Mouse (Mus musculus) ES-E14 (cell line): ENCODE data around the gene Mef2b. TPM values are rescaled to one million over a fixed set of nuclear protein-coding genes. Genes with fewer than 3 reads are reported as not detected.

Source experiments
- DNase-seq: peaks from one replicate; pipeline ENCODE4 v3.0.0-alpha.2; 2013; ENCODE audit warnings: low read depth, low spot score
- H3K27ac ChIP-seq: 2 replicates; pipeline ENCODE4 v1.5.1; 2012; ENCODE audit warnings: low read depth, mild to moderate bottlenecking, low read length, moderate library complexity, mixed read lengths; ENCODE audit not compliant: poor library complexity, insufficient read depth, severe bottlenecking
- H3K36me3 ChIP-seq: 2 replicates; pipeline ENCODE4 v1.6.1; 2012; ENCODE audit warnings: mild to moderate bottlenecking, low read length, moderate library complexity, mixed read lengths; ENCODE audit not compliant: control insufficient read depth, poor library complexity, insufficient read depth, severe bottlenecking
- H3K4me1 ChIP-seq, 2 experiments: fragments of 150-350 bp in 1 of 2; sonication (generic) in 1 of 2; 2 replicates each; pipeline ENCODE4 v1.6.1; 2012; ENCODE audit warnings: low read length in 2 of 2, mild to moderate bottlenecking in 1 of 2, mixed read lengths in 1 of 2; ENCODE audit not compliant: control insufficient read depth in 2 of 2, insufficient read depth in 2 of 2, poor library complexity in 1 of 2
- H3K4me3 ChIP-seq, 2 experiments: fragments of 150-350 bp in 1 of 2; sonication (generic) in 1 of 2; 2 replicates each; pipeline ENCODE4 v1.5.1; 2012; ENCODE audit warnings: low read length in 2 of 2, low read depth in 1 of 2, mild to moderate bottlenecking in 1 of 2, mixed read lengths in 1 of 2; ENCODE audit not compliant: insufficient read depth in 1 of 2, poor library complexity in 1 of 2, severe bottlenecking in 1 of 2
- H3K9ac ChIP-seq: 2 replicates; pipeline ENCODE4 v1.6.1; 2012; ENCODE audit warnings: low read depth, mild to moderate bottlenecking, low read length, mixed read lengths; ENCODE audit not compliant: poor library complexity, insufficient read depth, severe bottlenecking
- H3K9me3 ChIP-seq: fragments of 150-350 bp; sonication (generic); 2 replicates; pipeline ENCODE4 v1.6.1; 2012; ENCODE audit warnings: low read depth, mild to moderate bottlenecking, low read length; ENCODE audit not compliant: control insufficient read depth, insufficient read depth
- CHD2 ChIP-seq: IDR thresholded peaks from 2 replicates; pipeline ENCODE4 v1.6.1; 2014; ENCODE audit warnings: mild to moderate bottlenecking, low read depth, low read length, inconsistent platforms
- HCFC1 ChIP-seq: IDR thresholded peaks from 2 replicates; pipeline ENCODE4 v1.6.1; 2012; ENCODE audit warnings: low read length, inconsistent platforms, borderline replicate concordance; ENCODE audit not compliant: insufficient read depth
- MAFK ChIP-seq: IDR thresholded peaks from 2 replicates; pipeline ENCODE4 v1.6.1; 2014; ENCODE audit warnings: mild to moderate bottlenecking, low read depth, low read length, inconsistent platforms; ENCODE audit not compliant: insufficient read depth
- ZC3H11A ChIP-seq: IDR thresholded peaks from 2 replicates; pipeline ENCODE4 v1.6.1; 2012; ENCODE audit warnings: low read depth, mild to moderate bottlenecking, inconsistent platforms, low read length, borderline replicate concordance
- ZNF384 ChIP-seq: IDR thresholded peaks from 2 replicates; pipeline ENCODE4 v1.6.1; 2012; ENCODE audit warnings: low read depth, low read length, inconsistent platforms
- in situ Hi-C, 2 experiments: fragments of 600-800 bp; cut with MboI; formaldehyde crosslinking; loops; one replicate each; pipeline ENCODE4 v1.15.1; 2025; ENCODE audit warnings: low sequenced_read_pairs in 2 of 2, inconsistent platforms in 1 of 2; ENCODE audit not compliant: unreplicated experiment in 2 of 2
- total RNA-seq: library from RNA; depleted of rRNA; stranded (reverse); fragments of 300-350 nt; gene quantifications from 2 replicates; pipeline ENCODE4 v1.2.3, GENCODE M21; 2012

The Mef2b gene
- total RNA-seq, 1 experiment = 3.6 TPM

GRCm38 (mm10) chr8:70179082-70179481 is 39.6 kb downstream of the Mef2b start:
- Histone ChIP-seq H3K36me3 (peaks cover 10% of the 10 kb centered on the region; the same call in 1 of the 2 replicates), H3K9ac (no peak overlapping the region), H3K27ac (no peak overlapping the region), H3K4me3 (no peak overlapping the region), H3K9me3 (no peaks in the 10 kb centered on the region), H3K4me1 (peaks cover 0 to 5% of the 10 kb centered on the region in 2 experiments; a peak in 1 of 4 replicates)
- TF ChIP-seq ZC3H11A (no peak), MAFK (no peak), HCFC1 (no peak), CHD2 (no peak), ZNF384 (no peak)
- DNase-seq = no peak
- in situ Hi-C loops = no loop called here

DNA sequence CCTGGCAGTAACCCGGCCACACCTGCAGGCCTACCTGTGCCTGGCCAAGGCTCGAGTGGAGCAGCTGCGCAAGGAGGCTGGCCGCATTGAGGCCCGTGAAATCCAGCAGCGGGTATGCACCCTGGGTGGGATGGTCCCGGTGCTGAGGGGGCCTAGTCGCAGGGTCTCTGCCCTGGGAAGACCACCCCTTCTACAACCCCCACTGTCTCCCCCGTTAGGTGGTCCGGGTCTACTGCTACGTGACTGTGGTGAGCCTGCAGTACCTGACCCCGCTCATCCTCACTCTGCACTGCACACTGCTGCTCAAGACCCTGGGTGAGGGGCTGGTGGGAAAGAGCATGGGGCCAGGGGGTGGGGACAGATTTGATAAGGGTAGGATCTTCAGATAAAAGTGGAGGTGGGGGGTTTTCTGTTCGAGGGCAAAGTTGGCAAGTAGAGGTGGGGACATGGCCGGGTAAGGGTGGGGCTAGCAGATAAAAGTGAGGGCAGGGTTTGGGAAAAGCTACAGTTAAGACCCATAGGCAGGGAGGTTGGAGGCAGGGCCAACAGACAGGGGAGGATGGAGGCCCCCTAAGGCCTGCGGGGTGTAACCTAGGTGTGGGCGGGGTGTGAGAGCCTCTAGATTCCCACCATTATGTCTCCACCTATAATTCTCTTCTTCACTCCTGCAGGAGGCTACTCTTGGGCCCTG is 41.8 kb downstream of the Mef2b start:
- in situ Hi-C loops = no loop called here
- peaks cover 7% of the 10 kb centered on the region; the same call in 1 of the 2 replicates for H3K36me3 ChIP-seq

DNA sequence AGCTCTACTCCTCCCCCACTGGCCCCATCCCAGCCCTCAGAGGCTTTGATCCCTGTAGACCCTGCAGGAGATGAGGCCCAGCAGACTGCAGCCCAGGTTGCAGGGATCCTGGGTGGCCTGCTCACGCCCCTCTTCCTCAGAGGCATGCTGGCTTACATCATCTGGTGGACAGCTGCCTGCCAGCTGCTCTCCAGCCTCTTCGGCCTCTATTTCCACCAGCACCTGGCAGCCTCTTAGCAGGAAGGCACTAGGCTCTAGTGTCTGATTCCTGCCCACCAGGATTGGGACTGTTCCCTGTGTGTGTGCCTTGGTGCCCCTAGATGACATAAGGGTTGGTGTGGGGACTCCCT is 42.4 kb downstream of the Mef2b start:
- Histone ChIP-seq H3K36me3 (peaks cover 5% of the 10 kb centered on the region; the same call in 1 of the 2 replicates), H3K4me3 (no peak overlapping the region), H3K9ac (no peak overlapping the region), H3K4me1 (peaks cover 0 to 4% of the 10 kb centered on the region in 2 experiments; a peak in 1 of 4 replicates), H3K27ac (no peak overlapping the region), H3K9me3 (no peaks in the 10 kb centered on the region)
- in situ Hi-C loops = no loop called here
- TF ChIP-seq MAFK = no peak
- no peak for TF ChIP-seq CHD2
- no peak for TF ChIP-seq ZC3H11A
- DNase-seq = no peak

More for the DNA sequence above, 41.8 kb downstream of the Mef2b start:
- peaks cover 0 to 4% of the 10 kb centered on the region in 2 experiments; a peak in 1 of 4 replicates for H3K4me1 ChIP-seq
- TF ChIP-seq HCFC1 = no peak
- TF ChIP-seq ZC3H11A = no peak
- TF ChIP-seq ZNF384 = no peak
- TF ChIP-seq MAFK = no peak
- no peak for TF ChIP-seq CHD2
- H3K27ac ChIP-seq = no peak overlapping the region
- no peaks in the 10 kb centered on the region for H3K9me3 ChIP-seq
- no peak for DNase-seq
- no peak overlapping the region for H3K4me3 ChIP-seq
- H3K9ac ChIP-seq = no peak overlapping the region

- in situ Hi-C loops = no loop called here
- Histone ChIP-seq H3K9me3 (no peaks in the 10 kb centered on the region), H3K27ac (no peak overlapping the region), H3K36me3 (no peaks in the 10 kb centered on the region; the same call in 1 of the 2 replicates), H3K4me3 (no peak overlapping the region), H3K9ac (no peak overlapping the region), H3K4me1 (peaks cover 0 to 4% of the 10 kb centered on the region in 2 experiments; a peak in 1 of 4 replicates)
- TF ChIP-seq CHD2 (no peak), ZNF384 (no peak), MAFK (no peak), ZC3H11A (no peak), HCFC1 (no peak)
- DNase-seq = no peak
Measured at GRCm38 (mm10) chr8:70183194-70183593, 43.7 kb downstream of the Mef2b start.

DNA sequence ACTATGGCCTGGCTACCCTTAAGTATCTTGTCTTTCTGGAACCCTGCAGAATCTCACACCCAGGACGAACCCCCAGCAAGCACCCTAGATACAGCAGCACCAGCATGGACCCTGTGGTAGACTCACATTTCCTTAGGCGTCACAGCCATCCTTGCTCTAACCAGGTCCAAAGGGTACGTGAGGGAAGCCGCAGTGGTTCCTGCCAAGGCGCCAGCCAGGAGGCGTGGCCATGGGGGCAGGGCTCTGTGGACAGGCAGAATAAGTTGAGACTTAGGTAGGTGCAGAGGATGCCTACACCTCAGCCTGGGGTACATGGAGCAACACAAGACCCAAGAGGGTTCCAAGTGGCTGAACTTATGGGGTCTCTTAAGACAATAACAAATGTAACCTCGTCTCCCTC is 49.2 kb downstream of the Mef2b start:
- DNase-seq = no peak
- Histone ChIP-seq H3K4me3 (no peak overlapping the region), H3K27ac (no peak overlapping the region), H3K9me3 (no peaks in the 10 kb centered on the region), H3K4me1 (peaks cover 0 to 2% of the 10 kb centered on the region in 2 experiments; a peak in 1 of 4 replicates), H3K9ac (no peak overlapping the region), H3K36me3 (no peaks in the 10 kb centered on the region)
- TF ChIP-seq ZNF384 (no peak), CHD2 (no peak), HCFC1 (no peak), MAFK (no peak), ZC3H11A (no peak)
- in situ Hi-C loops = no loop called here
